Mouse (Mus musculus): ENCODE data around the gene Kidins220.

Gene Kidins220

DNA sequence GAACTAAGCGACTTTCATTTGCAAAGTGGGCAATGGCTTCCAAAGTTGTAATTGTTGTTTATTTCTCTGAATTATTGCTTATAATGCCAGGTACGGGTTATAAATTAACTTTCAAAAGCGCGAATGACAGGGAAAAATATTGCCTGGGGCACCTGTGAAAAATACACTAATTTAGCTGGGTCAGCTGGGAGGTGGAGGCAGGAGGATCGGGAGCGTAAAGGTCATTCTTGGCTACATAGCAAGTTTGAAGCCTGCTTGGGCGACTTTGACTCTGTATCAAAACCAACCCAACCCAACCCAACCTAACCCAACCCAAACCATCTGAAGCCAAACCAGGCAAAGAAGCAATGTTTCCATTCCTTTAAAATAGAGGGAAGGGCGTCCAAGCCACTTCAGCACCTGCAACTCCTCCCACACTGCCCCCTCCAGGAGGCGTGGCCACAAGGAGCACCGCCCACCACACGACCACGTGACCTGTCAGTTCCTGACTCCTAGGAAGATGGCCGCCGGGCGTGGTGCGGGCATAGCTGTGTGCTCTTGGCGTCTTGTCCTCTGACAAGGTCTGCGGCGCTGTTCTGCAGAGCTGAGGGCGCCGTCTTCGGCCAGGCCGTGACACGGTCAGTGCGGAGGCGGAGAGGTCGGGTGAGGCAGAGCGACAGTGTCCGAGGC lies at the start of gene Kidins220:
Gene Kidins220 (plus strand): TSS at position 480 of the 669 bp plus-strand sequence.
- DNase-seq (ENCODE audit: low read depth, low spot score) = peak; percentile 77

DNA sequence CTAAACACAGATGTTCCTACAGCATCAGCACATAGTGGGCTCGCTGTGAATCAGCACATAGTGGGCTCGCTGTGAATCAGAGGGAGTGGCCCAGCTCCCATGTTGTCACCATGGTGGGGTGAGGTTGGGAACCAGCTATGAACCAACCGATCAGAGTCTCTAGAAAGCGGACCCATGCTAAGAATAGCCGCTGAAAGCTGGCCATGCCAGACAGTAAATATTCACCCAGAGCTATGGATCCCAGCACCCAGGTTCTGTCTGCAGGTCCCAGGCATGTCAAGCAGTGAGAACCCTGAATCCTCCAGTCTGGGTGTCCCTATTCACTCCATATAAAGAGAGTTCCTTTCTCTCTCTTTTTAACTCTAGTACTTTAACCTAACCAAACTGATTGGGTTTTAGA lies 49.4 kb upstream of the Kidins220 start:
- DNase-seq (ENCODE audit: low read depth, low spot score) = no peak

DNA sequence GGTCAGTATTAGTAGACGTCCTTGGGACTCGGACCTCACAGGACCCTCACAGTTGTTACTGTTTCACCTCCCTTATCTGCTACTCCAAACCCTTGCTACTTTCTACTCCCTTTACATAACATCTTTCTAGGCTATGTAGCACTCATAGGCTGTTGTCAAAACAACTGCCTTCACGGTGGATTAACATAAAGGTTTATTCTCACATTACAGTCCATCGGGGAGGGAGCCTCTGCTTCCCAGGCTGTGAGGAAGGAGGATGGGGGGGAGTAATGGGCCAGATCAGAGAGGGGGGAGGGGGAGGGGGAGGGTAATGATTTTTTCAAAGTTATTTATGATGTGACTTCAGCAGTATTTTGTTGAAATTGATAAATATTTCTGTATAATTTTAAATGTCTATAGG lies 49.0 kb upstream of the Kidins220 start:
- DNase-seq (ENCODE audit: low read depth, low spot score) = no peak

DNA sequence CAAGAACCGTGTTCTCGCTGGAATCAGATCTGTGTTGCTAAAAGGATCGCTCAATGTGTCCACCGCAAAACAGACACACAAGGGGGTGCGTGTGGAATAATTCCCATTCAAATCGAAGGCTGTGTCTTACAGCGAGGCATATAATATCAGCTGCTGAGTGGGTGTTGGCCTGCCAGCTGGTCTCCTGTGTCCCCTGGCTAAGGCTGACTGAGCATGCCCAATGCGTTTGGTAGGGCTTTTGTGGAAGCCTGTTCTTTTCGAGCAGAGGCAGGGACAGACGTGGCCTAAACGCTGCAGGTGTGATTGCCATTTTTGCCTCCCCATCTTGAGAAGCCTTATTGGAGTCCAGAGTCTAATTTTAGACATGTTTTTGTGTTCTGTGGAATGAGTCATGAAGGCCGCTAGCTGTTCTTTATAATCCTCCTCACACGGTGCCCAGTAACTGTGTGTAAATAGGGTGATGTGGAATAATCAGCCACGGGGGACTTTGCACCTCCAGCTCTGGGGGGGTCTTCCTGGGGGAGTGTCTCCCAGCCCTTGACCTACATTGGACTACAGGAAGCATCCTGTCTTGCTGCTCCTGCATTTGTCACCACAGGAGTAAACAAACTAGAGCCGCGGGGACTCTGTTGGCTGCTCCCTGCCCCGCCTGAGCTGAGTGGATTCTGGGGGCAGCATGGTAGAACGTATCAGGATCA lies 46.5 kb upstream of the Kidins220 start:
- DNase-seq (ENCODE audit: low read depth, low spot score) = peak; percentile 15

DNA sequence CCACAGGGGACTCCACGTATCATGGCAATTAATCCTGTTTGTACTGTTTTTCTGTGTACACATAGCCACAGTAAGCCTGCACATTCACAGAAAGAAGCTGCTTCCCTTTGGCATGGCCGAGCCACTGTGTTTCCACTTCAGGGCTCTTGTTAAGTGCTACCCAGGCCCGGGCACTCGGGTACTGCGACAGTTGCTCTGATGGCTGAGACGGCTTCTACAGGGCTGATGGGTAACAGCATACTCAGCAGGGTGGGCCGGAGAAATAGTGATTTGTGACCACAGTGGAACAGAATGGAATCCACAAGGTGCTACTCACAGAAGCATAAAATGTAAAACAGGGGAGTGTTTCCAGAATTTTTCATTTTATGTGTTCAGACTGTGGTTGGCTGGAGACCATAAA lies 45.7 kb upstream of the Kidins220 start:
- no peak for DNase-seq (ENCODE audit: low read depth, low spot score)

DNA sequence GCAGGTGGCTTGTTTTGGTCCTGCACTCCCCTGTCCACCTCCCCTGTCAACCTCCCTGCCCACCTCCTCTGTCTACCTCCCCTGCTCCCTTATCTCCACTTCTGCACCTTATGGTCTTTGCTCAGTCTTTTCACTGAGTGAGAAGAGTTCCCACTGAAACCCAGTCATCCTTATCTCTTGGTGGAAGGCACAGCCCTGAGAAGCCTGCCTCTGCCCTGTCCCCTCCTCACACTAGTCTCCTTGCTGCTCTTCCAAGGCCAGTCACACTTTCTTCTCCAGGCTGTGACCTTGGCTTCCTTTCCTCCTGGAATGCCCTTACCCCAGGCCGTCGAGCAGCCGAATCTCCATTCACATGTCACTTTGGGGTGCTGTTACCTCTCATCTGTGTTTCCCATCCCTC lies 44.0 kb upstream of the Kidins220 start:
- DNase-seq (ENCODE audit: low read depth, low spot score) = no peak

DNA sequence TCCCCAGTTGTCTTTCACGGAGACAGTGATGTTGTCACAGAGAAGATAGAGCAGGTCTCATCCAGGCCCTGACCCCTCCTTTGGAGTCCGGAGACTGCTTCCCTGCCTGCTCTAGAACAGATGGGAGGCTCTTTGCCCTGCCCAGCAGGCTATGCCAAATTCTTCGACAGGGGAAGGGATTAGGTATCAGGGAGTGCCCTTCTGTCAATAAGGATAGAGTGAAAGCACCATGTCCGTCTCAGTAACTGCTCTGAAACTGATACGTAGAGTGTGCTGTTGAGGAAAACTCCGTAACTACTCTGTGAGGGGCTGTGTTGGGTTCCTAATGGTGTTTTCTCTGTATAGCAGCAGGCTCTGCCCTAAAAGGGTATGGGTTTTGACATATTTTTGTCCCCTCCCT lies 42.6 kb upstream of the Kidins220 start:
- no peak for DNase-seq (ENCODE audit: low read depth, low spot score)

DNA sequence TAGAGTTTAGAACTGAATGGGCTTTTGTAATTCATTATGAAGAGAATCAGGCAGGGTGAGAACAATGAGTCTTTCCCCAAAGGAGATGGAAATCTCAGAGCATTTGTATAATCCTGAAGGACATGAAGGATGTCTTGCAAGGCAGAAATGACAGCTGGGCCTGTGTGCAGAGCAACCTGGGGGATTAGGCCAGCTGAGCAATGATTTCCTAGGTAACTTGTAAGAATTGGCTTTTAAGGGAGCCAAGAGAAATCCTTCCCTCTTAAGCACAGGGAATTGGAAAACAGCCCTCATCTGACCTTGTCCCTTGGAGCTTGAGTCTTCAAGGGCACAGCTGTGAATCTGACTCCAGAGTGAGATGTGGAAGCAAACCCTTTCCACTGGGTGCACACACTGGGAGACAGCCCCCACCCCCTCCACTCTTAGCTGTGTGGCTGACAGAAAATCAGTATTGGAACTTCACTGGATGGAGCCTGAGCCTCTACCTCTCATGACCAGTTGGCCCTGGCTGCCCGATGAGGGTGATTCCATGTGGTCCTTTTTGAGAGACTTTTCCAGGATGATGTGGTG lies 41.4 kb upstream of the Kidins220 start:
- no peak for DNase-seq (ENCODE audit: low read depth, low spot score)

DNA sequence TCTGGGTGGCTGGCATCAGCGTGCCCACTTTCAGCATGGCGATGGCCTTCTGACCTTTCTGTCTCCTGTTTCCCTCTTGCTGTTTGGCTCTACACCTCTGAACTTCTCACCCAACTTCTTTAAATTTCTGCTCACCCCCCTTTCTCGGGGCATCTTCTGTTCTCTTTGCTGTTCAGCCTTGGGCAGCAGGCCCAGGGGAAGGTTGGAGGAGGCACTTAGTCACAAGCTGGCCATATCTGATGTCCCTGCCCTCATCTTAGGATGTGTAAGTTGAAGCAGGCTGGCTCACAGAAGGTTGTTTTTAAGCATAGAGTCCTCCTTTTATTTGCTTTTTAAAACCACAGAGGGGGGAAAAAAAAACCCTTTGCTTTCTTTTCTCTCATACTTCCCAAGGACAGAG lies 40.7 kb upstream of the Kidins220 start:
- DNase-seq (ENCODE audit: low read depth, low spot score) = no peak

DNA sequence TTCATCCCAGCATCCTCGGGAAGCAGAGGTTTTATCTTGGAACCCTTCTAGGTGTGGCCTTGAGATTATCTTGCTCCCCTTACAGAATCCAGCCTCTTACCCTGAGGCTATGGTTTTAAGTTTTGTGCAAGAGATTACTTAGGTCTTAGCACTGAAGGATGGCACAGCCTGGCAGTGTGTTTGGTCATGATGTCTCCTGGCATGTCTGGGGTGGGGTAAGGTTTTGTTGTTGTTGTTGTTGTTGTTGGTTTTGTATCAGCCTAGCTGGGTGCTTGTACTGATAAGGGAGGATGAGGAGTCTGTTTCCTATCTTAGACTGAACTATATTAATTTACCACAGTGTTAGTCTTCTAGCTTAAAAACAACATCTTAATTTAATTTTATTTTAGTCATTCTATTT lies 38.4 kb upstream of the Kidins220 start:
- no peak for DNase-seq (ENCODE audit: low read depth, low spot score)

DNA sequence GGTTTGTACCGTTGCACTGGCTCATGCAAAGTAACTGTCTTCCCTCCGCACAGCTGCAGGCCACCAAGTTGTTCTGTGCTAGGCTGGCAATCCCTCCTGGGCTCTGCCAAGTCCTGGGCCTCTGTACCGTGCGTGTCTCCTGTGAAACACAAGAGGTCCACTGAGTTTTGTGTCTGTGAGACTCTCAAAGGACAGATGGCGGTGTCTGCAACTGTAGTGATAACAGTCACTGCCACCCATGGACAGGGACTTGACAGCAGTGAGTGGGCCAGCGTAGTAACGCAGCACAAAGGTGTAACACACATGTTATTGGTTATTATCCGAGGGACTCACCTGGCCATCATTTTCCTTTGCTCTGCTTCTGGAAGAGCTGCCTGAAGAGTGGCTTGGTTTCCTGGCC lies 35.4 kb upstream of the Kidins220 start:
- no peak for DNase-seq (ENCODE audit: low read depth, low spot score)

DNA sequence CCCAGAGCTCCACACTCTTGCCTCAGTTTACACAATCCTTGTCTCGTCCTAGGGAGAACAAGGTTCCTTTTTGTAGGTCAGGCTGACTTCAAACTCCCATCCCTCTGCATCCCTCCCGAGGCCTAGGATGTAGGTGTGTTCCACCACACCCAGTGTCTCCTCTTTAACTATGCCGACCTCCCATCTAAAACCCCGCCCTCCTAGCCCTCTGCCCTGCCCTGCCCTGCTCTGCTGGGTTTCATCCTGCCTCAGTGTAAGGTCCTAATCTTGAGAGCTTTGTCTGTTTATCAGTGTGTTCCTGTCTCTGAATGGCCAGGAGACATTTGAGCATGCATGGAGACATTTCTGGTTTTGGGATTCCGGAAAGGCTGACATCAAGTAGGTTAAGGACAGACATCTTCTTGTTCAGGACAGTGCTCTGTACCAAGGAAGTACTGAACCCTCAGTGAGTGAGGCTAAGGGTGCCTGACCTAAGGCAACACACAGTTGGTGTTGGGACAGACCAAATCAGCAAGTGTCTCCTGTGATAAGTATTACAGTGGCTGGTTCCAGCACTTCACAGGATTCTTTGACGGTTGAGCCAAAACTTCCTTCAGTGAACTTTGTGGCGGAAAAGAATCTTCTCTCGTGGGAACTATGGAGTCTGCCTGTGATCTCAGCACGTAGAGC lies 32.0 kb upstream of the Kidins220 start:
- DNase-seq (ENCODE audit: low read depth, low spot score) = no peak

DNA sequence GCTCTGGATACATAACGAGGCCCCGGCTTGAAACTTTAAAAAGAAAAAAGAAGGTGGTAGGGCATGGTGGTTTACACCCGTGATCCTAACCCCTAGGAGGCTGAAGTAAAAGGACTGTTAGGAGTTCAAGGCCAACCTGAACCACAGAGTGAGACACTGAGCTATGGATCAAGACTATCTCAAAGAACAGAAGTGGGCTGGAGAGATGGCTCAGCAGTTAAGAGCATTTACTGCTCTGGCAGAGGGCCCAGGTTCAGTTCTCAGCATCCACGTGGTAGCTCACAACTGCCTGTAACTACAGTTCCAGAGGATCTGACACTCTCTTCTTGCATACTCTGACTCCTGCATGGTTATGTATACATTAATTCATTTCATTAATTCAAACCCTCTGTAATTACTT lies 31.3 kb upstream of the Kidins220 start:
- no peak for DNase-seq (ENCODE audit: low read depth, low spot score)

DNA sequence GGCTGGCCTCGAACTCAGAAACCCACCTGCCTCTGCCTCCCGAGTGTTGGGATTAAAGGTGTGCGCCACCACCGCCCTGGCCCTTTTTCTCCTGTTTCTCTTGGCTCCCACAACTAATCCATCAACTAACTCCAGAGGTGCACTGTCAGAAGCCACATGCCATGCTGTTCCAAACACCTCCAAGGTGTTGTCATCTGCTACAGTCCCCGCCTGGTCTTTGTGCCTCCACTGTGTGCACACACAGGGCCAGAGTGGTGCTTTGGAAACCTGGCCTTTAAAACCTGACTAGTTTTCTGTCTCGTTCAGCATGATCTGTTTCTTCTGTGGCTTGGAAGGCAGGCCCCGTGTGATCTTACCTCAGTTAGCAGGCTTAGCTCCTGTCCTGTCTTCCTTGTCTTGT lies 30.1 kb upstream of the Kidins220 start:
- DNase-seq (ENCODE audit: low read depth, low spot score) = no peak

DNA sequence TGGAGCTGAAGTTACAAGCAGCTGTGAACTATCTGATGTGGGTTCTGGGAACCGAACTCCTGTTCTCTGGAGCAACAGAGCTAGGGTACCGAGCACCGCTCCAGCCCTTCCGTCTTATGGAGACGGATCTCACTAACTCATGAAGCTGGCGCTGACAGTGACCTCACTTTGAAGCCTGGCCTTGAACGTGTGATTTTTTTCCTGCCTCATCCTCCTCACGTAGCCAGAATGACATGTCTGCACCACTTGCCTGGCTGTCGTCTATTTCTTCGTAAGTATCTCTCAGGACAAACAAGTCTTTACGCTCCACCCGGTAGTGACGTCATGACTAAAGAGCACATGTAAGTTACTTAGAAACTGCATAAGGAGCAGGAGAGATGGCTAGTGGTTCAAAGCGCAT lies 27.7 kb upstream of the Kidins220 start:
- DNase-seq (ENCODE audit: low read depth, low spot score) = no peak

DNA sequence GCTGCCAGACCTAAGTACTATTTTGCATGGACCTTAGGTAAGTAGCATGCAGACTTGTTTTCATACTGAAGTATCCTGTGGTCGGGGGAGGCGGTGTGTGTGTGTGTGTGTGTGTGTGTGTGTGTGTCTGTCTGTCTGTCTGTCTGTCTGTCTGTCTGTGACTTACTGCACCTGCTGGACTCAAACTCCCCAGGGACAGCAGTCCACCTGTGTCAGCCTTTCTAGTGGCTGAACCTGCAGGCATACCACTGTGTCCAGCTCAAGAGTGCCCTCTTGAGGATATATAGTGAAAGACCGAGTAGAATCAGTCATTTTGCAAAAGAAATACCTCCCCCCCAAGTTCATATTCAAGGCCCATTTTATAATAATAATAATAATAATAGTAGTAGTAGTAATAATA lies 26.4 kb upstream of the Kidins220 start:
- DNase-seq (ENCODE audit: low read depth, low spot score) = no peak

DNA sequence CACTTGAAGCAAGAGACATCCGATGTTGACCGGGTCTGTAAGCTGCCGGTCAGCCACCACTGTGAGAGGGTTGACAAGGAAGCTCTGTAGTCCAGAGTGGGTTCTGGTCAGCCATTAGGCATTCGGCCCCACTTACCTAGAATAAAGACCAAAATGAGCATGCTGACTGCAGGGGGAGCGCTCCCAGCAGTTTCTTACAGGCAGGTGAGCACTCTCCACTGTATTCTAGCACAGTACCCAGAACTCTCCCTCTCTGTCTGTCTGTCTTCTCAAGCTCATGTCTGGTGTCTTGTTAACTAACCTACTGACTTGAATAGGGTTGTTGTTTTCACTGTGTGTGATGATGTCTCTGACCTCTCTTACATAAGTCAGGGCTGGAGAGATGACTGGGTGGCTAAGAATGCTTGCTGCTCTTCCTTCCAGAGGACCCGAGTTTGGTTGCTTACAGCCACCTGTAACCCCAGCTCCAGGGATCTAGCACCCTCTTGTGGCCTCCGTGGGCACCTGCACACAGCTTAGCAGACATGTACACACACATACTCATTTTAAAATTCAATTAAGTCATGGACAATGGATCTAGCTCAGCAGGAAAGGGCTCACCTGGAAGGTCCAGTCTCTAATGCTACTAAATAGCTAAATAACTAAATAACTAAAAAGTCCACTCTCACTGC lies 24.2 kb upstream of the Kidins220 start:
- no peak for DNase-seq (ENCODE audit: low read depth, low spot score)

DNA sequence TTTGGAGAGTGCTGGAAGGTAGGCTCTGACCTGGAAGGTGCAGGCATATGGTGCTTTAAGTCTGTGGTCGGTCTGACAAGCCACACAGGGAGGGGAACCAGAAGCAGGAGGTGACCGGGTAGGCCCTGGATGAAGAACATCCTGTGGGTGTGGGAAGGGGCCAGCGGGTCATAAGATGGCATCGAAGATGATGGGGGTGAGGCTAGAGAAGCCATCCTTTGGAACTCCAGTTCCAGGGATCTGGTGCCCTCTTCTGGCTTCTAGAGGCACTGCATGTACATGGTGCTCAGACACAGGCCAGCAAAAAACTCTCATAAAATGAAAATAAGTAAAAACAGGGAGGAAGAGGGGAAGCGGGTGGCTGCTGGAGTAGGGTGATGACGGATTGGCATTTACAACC lies 22.6 kb upstream of the Kidins220 start:
- no peak for DNase-seq (ENCODE audit: low read depth, low spot score)

DNA sequence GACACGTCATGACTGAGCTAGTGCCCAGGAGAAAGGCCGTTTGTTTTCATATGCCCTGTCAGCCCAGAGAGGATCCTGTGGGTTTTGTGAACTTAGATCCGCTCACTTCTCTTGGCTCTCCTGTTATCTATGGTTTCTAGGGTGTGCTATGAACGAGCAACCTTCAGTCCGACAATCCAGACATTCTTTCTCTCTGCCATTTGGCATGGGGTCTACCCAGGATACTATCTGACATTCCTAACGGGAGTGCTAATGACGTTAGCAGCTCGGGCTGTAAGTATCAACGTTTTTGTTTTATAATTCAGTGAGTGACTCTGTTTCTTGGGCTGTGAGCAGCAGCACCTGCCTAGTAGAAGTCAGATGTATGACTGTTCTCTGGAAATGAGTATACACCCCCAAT lies 19.6 kb upstream of the Kidins220 start:
- DNase-seq (ENCODE audit: low read depth, low spot score) = no peak

DNA sequence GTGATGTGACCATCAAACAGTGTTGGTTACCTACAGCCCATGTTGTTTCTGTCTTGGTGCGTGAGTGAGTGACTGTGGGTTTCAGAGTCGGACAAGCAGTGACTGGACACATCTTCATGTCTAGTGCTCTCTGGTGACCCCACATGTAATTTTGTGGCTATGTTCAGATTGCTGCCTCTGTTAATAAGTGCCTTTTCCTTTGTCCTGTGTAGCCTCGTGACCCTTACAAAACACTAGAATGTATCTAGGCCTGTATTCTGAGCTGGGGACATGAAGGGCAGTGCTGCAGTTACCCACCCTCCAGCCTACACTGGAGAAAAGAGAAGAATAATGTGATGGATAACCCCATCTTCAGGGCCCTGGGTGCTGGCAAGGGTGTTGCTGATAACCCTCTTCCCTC lies 16.2 kb upstream of the Kidins220 start:
- DNase-seq (ENCODE audit: low read depth, low spot score) = no peak

DNA sequence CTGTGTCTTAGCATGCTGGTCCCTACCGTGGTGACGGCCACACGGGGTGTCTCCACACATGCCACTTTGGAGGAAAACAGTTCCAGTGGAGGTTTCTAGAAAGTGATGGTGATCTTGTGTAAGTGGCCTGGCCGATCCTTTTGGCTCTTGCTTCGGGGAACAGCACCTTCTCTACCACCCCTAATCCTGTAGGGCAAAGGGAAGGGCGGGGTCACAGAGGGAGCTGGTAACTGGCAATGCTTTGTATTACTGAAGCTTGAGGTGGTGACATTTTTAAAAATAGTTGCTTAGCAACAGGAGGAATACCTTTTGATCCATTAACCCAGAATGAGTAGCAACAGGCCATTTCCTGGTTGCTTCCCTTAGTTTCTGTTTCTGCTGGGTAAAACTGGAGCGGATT lies 12.9 kb upstream of the Kidins220 start:
- DNase-seq (ENCODE audit: low read depth, low spot score) = no peak

DNA sequence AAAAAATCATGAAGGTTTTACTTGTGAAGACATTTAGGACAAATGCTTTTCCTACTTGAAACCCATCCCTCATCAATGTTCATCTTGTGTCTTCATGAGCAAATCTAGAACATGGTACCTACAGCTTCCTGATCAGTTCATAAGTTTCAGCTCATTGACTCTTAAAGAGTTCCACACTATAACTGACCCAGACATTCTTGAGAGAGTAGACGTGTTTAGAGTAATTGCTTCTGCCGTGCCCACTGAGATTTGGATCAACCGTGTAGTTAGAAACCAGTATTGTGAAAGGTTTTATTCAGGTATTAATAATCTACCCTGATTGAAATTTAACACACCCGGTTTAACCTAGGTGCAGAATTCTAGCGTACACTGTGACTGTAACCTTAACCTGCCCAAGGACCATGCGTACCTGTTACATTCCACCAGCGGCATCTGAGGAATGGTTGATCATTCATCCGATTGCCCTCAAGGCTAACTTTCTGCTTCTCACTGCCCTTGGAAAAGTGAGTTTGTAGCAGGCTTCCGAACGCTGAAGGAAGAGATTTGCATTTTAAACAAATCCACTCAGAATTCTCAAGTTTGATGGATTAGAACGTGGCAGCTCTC lies 12.3 kb upstream of the Kidins220 start:
- DNase-seq (ENCODE audit: low read depth, low spot score) = no peak
